Mouse (Mus musculus) layer of hippocampus, postnatal 25 days (tissue): ENCODE data around the gene Ccn1. TPM values are rescaled to one million over a fixed set of nuclear protein-coding genes. Genes with fewer than 3 reads are reported as not detected.

ENCODE experiments used
- DNase-seq, 2 experiments: peaks; one replicate each; pipeline ENCODE4 v3.0.0; 2022; ENCODE audit warnings: mixed read lengths in 2 of 2, low spot score in 1 of 2; ENCODE audit errors: extremely low spot score in 1 of 2
- total RNA-seq, 2 experiments: library from RNA; stranded (reverse); gene quantifications; 2 replicates each; pipeline ENCODE4 v1.2.3; 2021

Gene Ccn1
- total RNA-seq, 2 experiments from 2014 or later, result 4.7 to 5.0 TPM

DNA sequence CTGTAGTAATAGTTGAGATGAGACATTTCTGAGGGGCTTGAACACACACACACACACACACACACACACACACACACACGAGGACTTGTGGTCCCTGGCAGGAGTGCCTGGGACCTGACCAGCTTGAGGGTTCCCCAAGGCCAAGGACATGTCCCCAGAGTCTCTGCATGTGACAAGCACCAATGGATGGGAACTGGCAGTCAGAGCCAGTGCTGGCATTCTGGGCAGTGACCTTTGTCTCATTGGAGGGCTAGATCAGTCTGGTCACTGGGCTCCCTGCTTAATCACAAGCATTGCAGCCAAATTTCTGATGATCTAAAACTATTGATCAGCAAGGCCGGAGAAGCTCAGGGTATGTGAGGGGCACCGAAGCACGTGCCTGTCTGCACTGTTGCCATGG is 25.0 kb downstream of the Ccn1 start:
- DNase-seq, result no peak

DNA sequence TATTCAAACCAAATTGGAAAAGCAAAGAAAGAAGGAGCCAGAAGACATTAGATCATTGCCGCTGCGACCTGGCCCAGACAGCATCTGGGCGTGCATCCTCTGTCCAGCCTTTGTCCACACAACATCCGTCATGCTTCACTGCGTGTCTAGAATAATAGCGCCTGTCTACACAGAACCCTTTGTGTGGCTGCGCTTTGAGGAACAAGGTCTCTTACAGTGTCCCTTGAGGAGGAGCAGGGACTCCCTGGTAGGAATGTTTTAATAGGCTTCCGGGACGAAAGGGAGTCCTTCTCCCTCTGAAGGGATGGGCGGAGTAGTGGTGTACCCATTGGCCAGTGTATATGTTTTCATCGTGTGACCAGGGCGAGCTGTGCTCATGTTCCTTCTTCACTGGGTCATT is 26.7 kb downstream of the Ccn1 start:
- DNase-seq, result no peak

DNA sequence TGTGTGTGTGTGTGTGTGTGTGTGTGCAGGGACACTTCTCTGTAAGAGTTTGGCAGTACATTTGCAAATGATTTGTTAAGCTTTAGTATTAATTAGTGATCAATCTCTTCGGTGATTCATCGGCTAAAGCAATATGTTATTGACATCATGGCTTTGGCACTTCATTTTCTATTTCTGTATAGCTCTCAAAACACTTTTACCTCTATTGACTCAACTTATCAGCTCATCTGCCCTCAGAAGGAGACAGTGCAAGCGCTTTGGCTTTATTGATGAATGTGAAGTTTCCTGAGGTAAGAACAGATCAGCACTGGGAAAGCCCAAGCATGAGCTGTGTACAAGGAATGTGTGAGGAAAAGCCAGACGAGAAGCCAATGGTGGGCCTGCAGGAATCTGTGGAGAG is 28.6 kb downstream of the Ccn1 start:
- DNase-seq, result no peak

DNA sequence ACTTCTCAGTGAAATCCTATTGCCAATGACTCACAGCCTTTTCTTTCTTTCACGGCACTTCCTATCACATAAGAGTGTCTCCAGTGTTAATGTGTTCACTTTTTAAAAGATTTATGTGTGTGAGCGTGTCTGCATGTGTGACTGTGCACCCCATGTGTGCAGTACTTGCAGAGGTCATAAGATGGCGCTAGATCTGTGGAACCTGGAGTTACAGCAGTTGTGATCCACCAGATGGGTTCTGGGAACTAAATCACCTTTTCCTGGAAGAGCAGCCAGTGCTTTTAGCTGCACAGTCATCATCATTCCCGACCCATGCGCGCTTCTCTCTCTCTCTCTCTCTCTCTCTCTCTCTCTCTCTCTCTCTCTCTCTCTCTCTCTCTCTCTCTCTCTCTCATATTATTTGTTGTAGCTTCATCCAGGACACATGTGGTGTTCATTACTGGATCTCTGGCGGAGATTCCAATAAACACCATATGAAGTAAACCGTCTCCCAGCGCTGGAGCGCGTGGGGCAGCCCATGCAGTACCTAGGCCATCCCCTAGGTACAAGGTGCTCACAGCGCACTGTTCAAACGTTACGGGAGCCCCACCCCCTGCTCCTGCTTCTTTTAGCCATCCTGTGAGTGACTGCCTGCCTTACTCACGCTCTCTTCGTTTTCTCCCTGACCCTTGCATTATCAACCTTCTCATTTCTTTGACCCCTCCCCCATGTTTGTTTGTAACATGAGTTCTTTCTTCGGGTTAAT is 30.0 kb downstream of the Ccn1 start:
- DNase-seq, result no peak

DNA sequence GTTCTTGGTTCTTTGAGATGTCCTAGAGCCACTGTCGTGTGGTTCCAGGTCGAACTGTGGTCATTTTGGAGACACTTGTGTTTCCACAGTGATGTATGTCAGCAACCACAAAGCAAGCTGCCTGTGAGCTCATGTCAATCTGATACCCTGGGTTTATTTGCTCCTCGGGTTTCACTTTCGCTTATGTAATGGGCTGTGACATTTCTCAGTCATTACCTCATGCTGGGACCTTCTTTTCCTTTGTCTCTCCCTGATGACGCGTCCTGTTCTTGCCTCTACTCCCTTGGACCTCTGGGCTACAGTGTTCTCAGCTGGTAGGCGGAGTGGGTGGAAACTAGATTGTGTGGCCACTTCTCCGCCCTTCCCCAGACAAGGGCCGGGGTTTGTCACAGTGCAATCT is 31.5 kb downstream of the Ccn1 start:
- DNase-seq, result no peak

DNA sequence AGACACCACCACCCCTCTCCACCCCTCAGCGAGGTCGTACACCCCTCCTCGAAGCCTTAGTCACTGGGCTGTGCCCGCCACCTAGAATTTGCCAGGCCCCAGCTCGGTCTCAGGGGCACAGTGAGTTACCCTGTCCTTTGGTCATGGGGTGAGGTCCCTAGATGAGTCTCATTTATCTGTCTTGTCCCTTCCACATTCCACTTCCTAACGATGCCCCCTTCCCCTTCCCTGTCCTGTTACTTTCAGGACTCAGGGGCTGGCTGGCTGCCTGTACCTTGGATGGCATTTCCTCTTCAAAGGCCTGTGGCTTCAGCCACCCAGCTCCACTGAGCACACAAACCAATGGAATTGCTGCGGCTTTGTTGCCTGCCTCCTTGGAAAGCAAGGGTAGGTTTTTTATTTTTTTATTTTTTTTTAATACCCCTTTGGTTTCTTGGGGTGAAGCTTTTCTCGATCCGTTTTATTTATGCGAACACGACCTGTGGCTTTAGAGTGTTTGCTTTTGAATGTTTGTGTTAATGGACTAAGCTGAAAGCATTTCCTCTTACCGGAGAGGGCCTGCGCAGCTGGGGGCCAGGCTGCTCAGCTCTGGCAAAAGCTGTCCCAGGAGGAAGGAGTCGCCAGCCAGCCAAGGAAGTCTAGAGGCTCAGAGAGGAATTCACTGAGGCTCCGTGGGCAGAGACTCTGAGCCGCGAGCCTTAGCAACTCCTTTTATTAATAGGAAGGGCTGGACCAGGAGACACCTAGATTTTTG is 35.2 kb downstream of the Ccn1 start:
- no peak for DNase-seq

DNA sequence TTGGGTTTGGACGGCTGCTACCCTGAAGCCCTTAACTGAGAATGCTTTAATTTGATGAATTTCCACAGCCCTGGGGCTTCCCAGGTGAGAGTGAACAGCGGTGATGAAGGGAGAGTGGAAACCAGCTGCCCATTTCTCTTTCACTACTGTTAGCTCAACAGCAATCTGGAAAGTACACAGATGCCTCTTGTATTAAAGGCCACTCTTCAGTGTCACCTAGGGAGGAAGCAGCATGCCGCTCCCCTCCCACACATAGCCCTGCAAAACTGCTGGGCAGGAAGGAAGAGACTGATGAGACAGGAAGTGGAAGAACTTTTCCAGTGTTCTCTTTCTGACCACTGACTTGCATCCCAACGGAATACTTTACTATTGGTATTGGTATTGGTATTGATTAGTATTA is 36.5 kb downstream of the Ccn1 start:
- no peak for DNase-seq

DNA sequence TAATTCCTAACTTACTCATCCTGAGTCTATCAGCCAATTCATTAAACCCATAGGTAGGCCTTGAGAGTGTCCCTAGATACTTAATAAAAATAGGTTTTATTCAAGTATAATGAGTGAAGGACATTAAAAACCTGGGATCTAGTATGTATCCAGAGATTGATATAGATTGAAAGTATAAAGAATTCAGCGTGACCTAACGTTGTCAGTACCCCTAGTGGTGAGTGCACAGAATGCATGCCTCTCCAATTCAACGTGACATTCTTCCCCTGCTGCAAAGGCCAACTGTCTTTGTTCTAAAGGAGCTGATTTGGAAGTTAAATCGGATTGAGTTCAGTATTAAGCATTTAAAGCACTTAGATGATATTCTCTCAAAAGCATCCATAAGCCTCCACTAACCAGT is 37.1 kb downstream of the Ccn1 start:
- no peak for DNase-seq

DNA sequence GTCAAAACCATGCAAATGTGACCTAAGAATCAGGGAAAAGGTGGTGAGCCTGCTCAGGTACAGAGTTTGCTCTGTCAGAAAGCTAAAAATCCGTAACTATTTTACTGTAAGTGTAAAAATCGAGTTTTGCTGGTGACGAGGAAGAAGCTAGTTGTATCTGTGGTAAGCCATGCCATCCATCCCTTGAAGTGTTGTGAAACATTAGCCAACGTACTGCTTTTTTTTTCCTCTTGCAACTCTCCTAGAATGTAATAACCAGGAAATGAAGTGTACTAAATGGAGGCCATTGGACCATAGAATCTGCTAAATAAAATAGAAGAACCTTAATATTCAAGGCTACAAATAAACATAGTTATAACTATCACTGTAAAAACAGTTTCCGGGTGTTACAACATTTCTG is 41.5 kb downstream of the Ccn1 start:
- DNase-seq, result no peak

DNA sequence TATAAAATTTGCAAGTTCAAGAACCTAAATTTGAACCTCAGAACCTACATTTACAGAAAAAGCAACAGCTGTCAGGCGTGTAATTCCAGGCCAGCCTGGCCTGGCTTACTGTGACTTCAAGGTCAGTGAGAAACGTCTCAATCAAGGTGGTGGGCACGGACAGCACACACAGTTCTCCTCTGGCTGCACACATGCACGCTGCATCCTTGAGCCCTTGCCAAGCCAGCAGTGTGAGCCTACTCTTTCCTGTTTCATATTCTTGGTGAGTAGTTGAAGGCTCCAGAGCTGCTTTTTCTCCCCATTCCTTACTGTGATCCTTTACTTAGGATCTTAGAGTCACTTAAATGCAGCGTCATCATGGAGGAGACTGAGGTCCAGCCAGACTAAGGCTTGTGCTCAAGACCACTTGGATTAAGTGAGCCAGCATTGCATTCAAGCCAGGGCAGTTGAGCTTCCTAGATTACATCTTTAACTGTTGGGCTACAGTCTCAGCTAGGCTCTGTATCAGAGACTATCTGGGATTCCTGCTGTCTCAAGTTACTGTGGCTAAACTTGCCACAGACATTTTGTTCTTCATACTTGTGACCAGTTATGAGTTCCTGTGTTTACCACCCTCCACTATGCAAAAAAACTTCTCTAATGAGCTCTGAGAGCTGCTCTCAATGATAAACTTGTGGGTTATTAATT is 44.2 kb downstream of the Ccn1 start:
- no peak for DNase-seq

DNA sequence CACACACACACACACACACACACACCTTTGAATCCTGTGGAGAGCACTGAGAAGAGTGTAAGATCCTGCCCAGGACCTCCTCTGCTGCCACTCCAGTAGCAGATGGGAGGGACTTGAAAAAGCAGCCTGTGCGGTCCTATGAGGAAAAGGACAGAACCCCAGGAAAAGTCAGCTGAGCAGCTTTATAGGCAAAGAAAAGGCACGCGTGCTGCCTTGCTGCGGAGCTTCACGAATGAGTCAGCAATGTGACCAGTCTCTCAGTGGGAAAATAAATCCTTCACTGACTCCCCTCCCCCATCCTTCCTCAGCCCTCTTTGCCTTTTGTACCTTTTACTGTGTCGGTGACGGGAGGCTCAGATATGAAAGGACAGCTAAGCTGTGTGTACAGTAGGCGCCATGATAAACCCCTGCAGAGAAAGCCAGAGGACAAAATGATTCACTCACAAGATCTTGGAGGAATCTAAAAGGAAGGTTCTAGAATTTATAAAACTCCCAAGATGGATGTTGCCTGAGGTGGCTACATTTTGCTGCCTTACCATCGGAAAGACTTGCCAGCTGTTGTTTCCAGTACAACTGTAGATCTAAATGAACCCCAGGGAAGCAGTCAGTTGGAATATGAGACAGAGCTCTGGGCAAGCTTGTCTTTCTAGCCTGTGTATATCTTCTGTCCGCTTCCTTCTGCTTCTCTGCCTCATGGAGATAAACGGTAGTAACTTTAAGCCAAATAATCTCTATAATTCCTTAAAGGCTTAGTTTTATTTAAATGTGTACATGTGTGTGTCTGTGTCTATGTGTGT is 47.2 kb downstream of the Ccn1 start:
- DNase-seq, result no peak

DNA sequence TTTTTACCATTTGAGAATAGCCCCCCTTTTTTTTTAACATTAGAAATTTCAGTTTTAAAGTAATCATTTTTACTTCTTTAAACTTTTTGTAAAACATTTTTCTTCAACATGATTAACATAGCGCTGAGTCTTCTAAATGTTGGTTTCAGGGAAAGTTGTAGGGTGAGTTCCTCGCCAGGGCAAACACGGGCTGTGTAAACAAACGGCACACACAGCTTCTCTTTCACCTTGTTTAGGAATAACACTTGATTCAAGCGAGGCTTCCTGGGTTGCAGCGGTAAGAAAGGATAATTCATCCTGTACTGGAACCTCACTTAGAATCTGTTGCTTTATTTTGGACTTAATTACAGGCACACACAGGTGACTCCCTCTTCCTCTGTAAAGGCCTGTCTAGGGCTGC is 48.4 kb downstream of the Ccn1 start:
- no peak for DNase-seq

DNA sequence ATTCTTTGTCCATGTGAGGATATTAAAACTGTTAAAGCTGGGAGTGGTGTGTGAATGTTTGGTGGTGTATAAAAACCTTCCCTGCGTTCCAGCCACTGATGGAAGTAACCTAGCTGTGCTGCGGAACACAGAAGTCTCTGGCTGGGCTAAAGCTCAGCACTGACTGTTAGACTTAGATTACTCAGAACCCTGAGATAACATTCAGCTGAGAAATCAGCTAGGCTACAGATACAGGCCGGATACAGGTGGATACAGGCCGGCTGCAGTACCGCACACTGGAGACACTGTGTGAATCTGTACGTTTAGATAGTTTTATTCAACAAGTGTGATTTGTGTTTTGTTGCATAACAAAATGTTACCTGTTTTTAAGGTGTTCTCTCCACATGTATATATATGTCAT is 49.0 kb downstream of the Ccn1 start:
- no peak for DNase-seq

DNA sequence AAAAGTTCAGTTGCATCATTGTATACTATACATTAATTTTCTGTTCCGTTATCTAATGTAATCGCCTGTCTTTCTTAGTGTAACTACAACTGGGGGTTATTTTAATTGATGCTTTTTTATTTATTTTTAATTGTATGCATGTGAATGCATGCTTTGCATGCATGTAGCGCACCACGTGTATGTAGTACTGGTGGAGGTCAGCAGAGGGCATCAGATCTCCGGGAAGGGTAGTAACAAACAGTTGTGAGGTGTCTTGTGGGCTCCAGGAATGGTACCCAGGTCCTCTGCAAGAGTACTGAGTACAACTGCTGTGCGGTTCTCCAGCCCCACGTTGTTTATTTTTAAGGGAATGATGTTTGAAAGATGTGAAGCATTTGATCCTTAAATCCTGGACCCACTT is 50.7 kb downstream of the Ccn1 start:
- DNase-seq, result no peak

Other genes with a start within 250 kb of the Ccn1 start
- 10 to 100 TPM; 14.9 to 17.2 TPM for gene Znhit6, start 73.8 kb downstream of the Ccn1 start, total RNA-seq
- gene Ddah1, start 108.7 kb upstream of the Ccn1 start, total RNA-seq, result 10 to 100 TPM; 51.2 to 54.6 TPM